ENCODE assay signal across 13 mouse cellular contexts in the genomic region with DNA sequence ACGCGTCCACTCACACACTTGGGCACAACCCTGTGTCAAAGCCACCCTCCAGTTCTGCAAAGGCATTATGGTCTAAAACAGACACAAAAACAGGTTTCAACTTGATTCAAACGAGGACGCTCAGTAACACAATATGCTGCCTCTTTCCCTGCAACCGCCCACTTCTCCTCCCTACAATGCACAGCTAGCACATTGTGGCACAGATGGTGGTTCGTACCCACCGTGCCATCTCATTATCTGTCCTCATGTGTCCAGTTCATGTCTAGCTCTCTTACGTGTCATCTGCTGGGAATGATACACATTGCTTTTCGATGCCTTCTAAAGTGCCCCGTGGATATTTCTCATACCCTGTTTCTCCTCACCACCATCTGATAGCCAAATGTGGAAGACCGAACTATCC.
A peak's percentile ranks its signal among the peaks of the same experiment; 100 is the strongest.
DNase-seq lines count a peak whose midpoint lies in the region; ATAC-seq lines count a peak whose summit lies in the region.
"Had no signal": no experiment of that assay in that cellular context is flagged by ENCODE, and none has a peak within 500 bp of the region (broad histone marks: within the 10 kb centered on the region; RNA-seq: fewer than 3 reads in every experiment).

No protein-coding gene starts in this region.

- peak; percentile 31 to 64 for DNase-seq in cerebellum, postnatal 10 days
- no peak for DNase-seq in cerebellum, postnatal 25 days
- DNase-seq in frontal cortex, postnatal 10 days (ENCODE audit: low spot score in 2 of 2), result peak; percentile 15 to 31
- peak; percentile 22 to 47 for DNase-seq in layer of hippocampus, postnatal 25 days (ENCODE audit: extremely low spot score in 1 of 2, low spot score in 1 of 2)
- DNase-seq in right cerebral cortex, adult 2 months (ENCODE audit: low spot score in 2 of 2), result peak; percentile 49 to 60
- no peak for DNase-seq in thymus, postnatal 4 days
- DNase-seq: adrenal gland, postnatal 10 days; kidney, postnatal 36 days; midbrain, embryonic 14.5 days; thymus, postnatal 36 days had no signal

- no peak for ATAC-seq in CD4-positive, CD25-positive, alpha-beta regulatory T cell, adult 4 months
- no peak for ATAC-seq in activated CD4-positive, CD25-positive, alpha-beta regulatory T cell, adult 4 months
- ATAC-seq: intestine, embryonic 16.5 days had no signal

Comparison
In these comparisons a context has a peak if more than half of its experiments do, and no peak if none do; other contexts are left out.
1. DNase-seq: peak in cerebellum, postnatal 10 days (2 of 2), frontal cortex, postnatal 10 days (2 of 2), layer of hippocampus, postnatal 25 days (2 of 2) and right cerebral cortex, adult 2 months (2 of 2); none in cerebellum, postnatal 25 days (0 of 2) and thymus, postnatal 4 days (single experiment).